Mouse (Mus musculus) adrenal gland, postnatal 10 days (tissue): ENCODE measurements around the gene Exd1. TPM values are rescaled to one million over a fixed set of nuclear protein-coding genes. Genes with fewer than 3 reads are reported as not detected.
"Not testable (repeated sequence)": the region's sequence is repeated elsewhere in the genome, so short reads cannot be mapped to it uniquely, and the experiment has no call there.

Source experiments
- DNase-seq: peaks from one replicate; pipeline ENCODE4 v3.0.0; 2021; ENCODE audit warnings: mixed read lengths
- total RNA-seq, 2 experiments: library from RNA; stranded (reverse); gene quantifications; 2 replicates each; pipeline ENCODE4 v1.2.3; 2021

Gene Exd1
- total RNA-seq, 2 experiments from 2014 or later = 0.79 to 1.1 TPM

- no peak for DNase-seq
Measured at GRCm38 (mm10) chr2:119538802-119539201, 8.6 kb downstream of the Exd1 start.

- no peak for DNase-seq
Measured at GRCm38 (mm10) chr2:119525422-119525821, 22.0 kb downstream of the Exd1 start.

DNA sequence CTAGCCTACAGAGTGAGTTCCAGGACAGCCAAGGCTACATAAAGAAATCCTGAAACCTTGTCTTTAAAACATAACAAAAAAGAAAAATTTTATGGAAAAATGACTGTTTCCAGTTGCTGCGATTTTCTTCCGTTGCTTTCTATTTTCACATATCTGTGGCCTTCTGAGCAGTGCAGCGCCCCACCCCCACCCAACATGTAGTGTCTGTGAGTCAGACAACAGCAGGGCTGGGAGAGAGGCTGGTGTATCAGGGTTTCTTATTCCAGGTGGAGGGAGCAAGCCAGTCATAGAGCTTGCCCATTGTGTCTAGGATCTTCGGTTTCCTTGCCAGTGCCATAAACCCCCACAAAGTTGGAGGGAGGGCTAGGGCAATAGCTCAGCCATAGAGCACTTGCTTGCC is 23.6 kb downstream of the Exd1 start:
- DNase-seq = peak; percentile 16

- DNase-seq = no peak
Measured at GRCm38 (mm10) chr2:119520550-119520949, 26.9 kb downstream of the Exd1 start.

DNA sequence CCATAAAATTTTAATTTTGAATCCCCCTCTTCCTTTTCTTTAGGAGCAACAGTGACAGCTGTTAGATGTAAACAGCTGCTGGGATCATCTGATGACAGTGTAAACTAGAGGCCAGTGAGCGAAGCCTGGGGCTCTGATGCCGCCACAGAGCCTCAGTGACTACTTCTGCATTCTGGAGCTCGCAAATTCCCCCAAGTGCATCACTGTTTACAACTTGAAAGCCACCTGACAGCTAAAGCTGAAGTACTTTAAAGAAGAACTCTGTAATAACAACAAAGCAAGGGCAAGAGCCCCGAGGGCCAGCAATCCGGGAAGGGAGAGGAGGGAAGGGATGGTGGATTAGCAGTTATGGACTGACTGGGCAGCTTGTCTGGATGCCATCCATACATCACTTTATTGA is 30.6 kb downstream of the Exd1 start:
- no peak for DNase-seq

GRCm38 (mm10) chr2:119514026-119514522 is 33.4 kb downstream of the Exd1 start:
- DNase-seq = no peak

DNA sequence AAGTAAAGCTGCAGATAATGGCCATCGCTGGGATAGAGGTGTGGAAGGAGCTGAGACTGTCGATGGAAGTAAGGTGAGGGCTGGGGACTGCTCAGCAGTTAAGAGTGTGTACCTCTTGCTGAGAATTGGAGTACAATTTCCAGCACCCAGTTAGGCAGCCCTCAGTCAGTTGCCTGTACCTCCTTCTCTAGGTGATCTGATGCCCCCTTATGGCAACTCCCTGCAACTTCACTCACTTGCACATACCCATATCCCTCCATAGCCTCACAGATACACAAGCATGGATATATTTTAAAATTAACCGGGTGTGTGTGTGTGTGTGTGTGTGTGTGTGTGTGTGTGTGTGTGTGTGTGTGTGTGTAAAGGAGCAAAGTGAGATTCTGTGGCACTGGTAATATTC is 35.1 kb downstream of the Exd1 start:
- DNase-seq = peak; percentile 6

GRCm38 (mm10) chr2:119510856-119511255 is 36.6 kb downstream of the Exd1 start:
- DNase-seq = no peak

DNA sequence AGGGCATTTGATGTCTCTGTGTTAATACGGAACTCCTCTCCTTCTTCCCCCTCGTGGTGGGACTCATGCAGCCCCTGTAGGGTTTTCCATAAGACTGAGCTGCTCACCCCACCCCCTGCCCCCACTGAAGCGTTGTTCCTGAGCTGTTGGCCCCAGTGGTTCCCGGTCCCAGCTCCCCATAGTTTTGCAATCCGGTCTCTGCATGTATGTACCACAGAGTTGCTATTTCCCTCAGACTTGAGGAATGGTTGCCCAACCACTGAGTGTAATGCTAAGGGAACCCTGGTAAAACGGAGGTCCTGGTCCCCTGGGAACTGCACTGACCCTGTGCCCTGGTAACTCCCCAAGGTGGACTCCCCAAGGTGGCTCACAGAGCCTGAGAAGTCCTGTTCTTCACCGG is 38.9 kb downstream of the Exd1 start:
- DNase-seq = not testable (repeated sequence)

DNA sequence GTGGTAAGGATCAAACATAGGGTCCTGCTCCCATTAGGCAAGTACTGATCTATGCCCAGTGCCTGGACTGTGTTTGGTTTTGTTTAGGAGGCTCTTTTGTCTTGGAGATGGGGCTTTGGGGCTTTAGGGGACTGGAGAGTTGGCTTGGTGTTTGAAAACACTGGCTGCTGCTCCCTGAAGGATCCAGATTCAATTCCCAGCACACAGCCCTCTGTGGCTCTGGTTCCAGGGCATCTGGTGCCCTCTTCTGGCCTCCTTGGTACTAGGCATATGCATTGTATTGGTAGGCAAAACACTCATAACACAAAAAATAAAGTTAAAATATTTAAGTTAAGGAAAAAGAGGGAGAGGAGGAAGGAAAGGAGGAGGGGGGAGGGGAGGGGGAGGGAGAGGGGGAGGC is 40.3 kb downstream of the Exd1 start:
- DNase-seq = peak; percentile 18

- DNase-seq = no peak
Measured at GRCm38 (mm10) chr2:119500965-119501652, 46.3 kb downstream of the Exd1 start.

DNA sequence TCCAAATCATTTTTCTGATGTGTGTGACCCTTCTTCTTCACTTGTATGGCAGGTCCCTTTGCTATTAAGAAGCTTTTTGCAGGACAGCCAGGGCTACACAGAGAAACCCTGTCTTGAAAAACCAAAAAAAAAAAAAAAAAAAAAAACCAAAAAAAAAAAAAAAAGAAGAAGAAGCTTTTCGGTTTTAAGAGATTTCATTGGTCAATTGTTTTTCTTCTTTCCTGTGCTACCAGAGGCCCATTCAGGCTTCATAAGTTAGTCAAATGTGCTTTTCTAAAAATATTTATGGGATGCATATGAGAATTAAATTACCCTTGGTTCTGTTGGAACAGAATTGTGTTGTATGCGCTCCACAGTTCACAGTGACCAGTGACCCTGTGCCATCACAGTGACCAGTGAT is 48.6 kb downstream of the Exd1 start:
- no peak for DNase-seq

DNA sequence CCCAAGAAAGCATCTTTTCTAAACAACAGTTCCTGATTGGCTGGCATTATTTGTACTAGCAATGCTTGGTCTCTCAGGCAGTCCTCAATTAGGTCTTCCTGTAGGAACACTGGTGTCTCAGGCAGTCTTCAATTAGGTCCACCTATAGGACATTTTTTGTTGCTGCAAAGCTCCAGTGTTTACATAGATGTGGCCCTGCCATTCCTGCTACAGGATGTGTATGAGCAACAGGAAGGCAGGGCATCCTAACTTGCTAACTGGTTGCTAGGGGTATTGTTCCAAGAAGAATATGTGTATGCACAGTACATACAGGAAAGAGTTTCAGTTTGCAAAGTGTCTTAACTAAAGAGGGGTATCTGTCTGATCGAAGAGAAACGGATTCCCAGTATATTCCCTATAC is 51.3 kb downstream of the Exd1 start:
- DNase-seq = no peak

- peak; percentile 34 for DNase-seq
Measured at GRCm38 (mm10) chr2:119491953-119492352, 55.5 kb downstream of the Exd1 start.

DNA sequence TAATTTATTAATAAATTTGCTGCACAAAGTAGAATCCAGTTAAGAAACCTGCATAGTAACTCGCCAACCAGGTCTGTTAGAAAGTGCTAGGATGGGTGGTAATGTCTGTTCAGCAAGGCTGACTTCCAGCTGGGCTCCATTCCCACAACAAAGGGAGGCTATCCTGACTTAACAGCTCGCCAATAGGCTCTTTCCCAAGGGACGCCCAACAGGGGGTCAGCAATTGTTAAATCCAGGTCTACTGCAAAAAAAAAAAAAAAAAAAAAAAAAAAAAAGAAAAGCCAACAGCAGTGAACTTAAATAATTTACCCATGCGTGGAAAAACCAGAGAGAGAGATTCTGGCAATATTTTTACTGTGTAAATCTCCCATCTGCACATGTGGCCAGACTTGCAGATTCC is 60.9 kb downstream of the Exd1 start:
- DNase-seq = no peak

- no peak for DNase-seq
Measured at GRCm38 (mm10) chr2:119482307-119482706, 65.1 kb downstream of the Exd1 start.

DNA sequence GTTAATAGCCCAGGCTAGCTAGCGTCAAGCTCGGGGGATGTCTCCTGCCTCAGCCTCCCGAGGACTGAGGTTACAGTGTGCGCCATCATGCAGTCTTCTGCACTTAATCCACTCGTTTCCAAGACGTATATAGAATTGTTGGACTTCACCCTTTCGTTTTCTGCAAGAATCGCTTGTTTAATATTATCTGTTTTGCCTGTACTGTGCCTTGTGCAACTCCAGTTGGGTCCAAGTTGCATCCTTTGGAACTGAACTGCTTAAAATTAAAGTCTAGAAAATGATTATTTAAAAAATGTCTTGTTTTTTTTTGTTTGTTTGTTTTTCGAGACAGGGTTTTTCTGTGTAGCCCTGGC is 69.1 kb downstream of the Exd1 start:
- DNase-seq = no peak

GRCm38 (mm10) chr2:119477571-119478396 is 69.6 kb downstream of the Exd1 start, which contains the start of gene Ino80:
Ino80 (minus strand) TSS chr2:119477687.
- peak; percentile 98 for DNase-seq

DNA sequence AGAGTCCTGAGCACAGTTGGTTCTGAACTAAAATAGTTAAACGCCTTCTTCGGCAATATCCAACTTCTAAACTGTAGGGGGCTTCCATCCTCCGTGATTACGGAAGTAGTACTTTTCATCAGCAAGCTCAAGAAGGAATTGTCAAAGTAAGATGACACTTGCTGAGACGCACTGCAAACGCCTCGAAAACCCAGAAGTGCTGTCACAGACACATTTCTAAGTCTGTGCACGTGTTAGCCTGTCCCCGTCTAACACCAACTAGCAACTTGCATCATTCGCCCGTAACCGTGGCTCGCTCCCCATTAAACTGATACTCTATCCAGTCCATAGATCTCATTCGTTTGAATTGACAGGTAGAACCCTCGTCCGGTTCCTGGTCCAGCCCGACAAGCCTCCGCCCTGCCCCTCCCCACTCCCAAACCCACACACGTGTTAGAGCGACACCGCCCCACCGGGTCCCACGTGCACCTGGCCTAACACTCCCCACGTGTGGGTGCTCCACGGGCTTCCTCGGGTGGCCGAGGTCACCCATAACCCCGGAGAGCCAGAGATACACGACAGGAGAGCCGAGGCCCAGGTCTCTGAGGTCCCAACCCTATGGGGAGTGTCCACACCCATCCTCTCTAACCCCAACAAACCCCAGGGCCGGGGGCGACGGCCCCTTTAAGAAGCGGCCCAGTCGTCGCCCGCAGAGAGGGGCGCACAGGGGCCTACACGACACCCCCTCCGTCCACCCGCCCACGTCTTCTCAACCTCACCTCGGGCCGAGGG is 70.6 kb downstream of the Exd1 start:
- DNase-seq = peak; percentile 77

DNA sequence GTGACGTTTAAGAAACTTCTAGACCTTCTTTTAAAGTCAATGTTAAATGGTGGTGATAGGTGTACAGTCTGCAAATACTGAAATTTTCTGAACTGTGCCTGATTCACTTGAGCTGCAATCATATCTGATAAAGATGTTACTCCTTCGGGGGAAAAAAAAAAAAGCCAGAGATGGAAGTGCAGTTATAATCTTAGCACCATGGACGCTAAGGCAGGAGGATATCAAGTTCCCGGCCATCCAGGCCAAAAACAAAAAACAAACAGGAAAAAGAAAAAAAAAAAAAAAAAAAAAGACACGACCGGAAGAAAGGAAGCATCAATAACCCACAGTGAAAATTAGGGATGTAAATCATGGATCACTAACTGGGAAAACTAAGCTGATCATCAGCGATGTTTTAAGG is 71.3 kb downstream of the Exd1 start:
- DNase-seq = no peak
